Mouse (Mus musculus) E14TG2a.4 (cell line): ENCODE measurements at regions not wholly inside any gene's neighbourhood (a gene's known extent, or its start where the extent isn't known, plus 50 kb on each side); places are given as distances from the start of the nearest gene placed in this dataset.

ENCODE experiments used
- H3K27me3 ChIP-seq: 2 replicates; pipeline ENCODE4 v1.6.1; 2014; ENCODE audit warnings: low read length, control low read depth; ENCODE audit not compliant: insufficient read depth
- H3K36me3 ChIP-seq: 2 replicates; pipeline ENCODE4 v1.6.1; 2014; ENCODE audit warnings: low read length, control low read depth; ENCODE audit not compliant: insufficient read depth
- H3K4me1 ChIP-seq: replicated peaks from 2 replicates; pipeline ENCODE4 v1.6.1; 2014; ENCODE audit warnings: low read depth, low read length, control low read depth
- H3K4me3 ChIP-seq: replicated peaks from 2 replicates; pipeline ENCODE4 v1.5.1; 2014; ENCODE audit warnings: mild to moderate bottlenecking, low read length
- H3K9me3 ChIP-seq: 2 replicates; pipeline ENCODE4 v1.6.1; 2014; ENCODE audit warnings: low read length, control low read depth
- CTCF ChIP-seq: conservative IDR thresholded peaks from 2 replicates; pipeline ENCODE4 v1.5.1; 2014; ENCODE audit warnings: low read length
- NANOG ChIP-seq: IDR thresholded peaks from 2 replicates; pipeline ENCODE4 v1.6.1; 2014; ENCODE audit warnings: borderline replicate concordance, low read length, mixed read lengths
- POU5F1 ChIP-seq: IDR thresholded peaks from 2 replicates; pipeline ENCODE4 v1.6.1; 2014; ENCODE audit warnings: low read length, borderline replicate concordance

DNA sequence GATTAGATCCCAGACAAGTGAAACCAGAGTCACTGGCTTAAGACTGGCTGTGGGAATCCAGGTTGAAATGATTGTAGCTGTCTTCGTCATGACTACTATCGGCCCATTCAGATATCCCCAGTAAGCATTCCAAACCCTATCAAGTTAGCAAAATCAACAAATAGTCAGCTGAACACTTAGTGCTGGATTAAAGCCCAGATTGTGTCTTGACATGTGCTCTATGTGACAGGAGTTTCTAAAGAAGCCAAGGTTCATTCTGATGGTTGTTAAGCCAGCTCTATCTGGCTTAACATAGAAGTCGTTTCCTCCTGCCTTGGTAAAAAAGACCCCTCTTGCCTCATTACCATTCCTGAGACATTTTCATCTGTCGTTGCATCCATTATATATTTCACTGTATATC lies 59.1 kb upstream of the Kirrel3 start:
- H3K4me3 ChIP-seq = no peak overlapping the region
- TF ChIP-seq CTCF (no peak), POU5F1 (no peak)
- no peaks in the 10 kb centered on the region for H3K9me3 ChIP-seq
- no peaks in the 10 kb centered on the region for H3K36me3 ChIP-seq
- H3K27me3 ChIP-seq = no peaks in the 10 kb centered on the region
- peaks cover 3% of the 10 kb centered on the region; the same call in 1 of the 2 replicates for H3K4me1 ChIP-seq

DNA sequence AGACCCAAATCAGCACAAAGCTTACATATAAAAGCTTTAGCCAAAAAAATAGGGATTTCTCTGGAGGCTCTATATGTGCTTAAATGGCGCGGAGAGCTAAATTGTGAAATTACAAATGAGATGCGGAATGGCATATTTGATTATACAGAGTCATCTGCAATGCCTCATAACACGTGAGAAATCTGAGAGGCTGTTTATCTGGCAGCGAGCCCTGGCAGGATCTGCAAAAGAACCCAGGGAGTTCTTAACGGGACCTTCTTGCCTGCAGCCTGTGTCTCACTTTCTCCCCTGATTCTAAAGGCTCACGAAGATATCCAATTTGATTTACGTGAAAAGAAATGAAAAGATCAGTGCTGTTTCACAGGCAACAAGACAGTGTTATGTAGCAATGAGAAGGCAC lies 58.0 kb upstream of the Kirrel3 start:
- no peaks in the 10 kb centered on the region for H3K36me3 ChIP-seq
- H3K4me1 ChIP-seq = peaks cover 3% of the 10 kb centered on the region; the same call in 1 of the 2 replicates
- no peaks in the 10 kb centered on the region for H3K9me3 ChIP-seq
- H3K4me3 ChIP-seq = no peak overlapping the region
- H3K27me3 ChIP-seq = no peaks in the 10 kb centered on the region
- TF ChIP-seq NANOG (no peak), POU5F1 (no peak), CTCF (no peak)
